Mouse (Mus musculus): ENCODE data around the gene Cd8a. TPM values are rescaled to one million over a fixed set of nuclear protein-coding genes. Genes with fewer than 3 reads are reported as not detected.

The Cd8a gene
- polyA plus RNA-seq, 1 experiment from 2014 or later, result not detected

DNA sequence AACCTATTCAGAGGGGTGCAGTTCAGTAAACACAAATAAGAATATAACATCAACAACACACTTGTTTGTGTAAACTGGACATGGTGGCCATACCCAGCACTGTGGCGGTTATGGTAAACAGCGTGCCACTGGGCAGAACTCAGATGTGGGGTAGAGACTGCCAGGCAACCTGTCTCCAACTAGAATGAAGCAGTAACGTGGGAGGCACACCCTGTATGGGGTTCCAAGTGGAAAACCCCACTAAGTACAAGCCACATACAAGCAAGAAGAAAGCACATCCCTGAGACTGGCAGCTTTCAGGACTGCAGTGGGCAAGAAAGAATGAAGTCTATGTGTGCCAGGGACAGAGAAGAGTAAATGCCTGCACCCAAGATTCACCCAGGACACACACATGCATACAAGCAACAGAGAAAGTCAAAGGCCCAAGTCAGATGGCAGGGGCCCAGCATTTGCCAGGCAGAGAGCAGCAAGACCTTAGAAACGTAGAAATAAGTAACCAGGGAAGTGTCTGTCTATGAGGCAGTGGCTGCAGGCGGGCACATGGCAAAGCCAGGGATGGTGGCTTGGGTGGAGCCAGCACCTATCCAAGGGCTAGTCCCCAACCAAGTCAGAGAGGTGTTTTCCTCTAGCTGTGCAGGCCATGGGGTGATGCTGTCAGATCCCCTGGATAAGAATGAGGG lies 1.0 kb upstream of the Cd8a start:
- Histone ChIP-seq H3K9ac (no peak overlapping the region), H3K36me3 (no peaks in the 10 kb centered on the region), H3K27me3 (no peaks in the 10 kb centered on the region), H3K4me3 (no peak overlapping the region), H3K9me3 (no peaks in the 10 kb centered on the region), H3K4me1 (no peaks in the 10 kb centered on the region), H3K4me2 (replicated peaks) (no peak overlapping the region), H3K27ac (no peak overlapping the region)
- 79% methylated on average over 5 of the region's 5 CpGs for WGBS
- ATAC-seq (ENCODE audit: insufficient number of reproducible peaks, insufficient read depth, low FRiP score, low TSS enrichment), result no peak

DNA sequence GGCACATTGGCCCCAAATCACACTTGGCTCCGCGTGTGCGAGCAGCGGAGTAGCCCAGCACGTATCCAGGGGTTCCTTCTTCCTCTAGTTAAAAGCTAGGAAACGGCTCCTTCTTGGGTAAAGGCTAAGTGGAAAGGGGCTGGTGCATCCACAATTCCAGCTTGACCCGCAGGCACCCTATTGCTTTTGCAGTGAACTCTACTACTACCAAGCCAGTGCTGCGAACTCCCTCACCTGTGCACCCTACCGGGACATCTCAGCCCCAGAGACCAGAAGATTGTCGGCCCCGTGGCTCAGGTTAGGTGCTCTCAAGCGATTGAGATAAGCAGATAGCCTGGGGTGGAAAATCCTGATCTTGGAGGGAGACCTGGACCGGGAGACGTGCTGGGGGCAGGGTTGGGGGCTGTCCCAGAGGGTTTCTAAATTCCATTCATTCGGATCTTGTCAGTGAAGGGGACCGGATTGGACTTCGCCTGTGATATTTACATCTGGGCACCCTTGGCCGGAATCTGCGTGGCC lies 1.1 kb downstream of the Cd8a start:
- H3K27ac ChIP-seq, result no peak overlapping the region
- H3K9me3 ChIP-seq, result no peaks in the 10 kb centered on the region; the same call in 1 of the 2 replicates
- H3K4me2 ChIP-seq (replicated peaks), result no peak overlapping the region
- no peaks in the 10 kb centered on the region for H3K4me1 ChIP-seq
- WGBS, result 88% methylated on average over 19 of the region's 19 CpGs
- H3K4me3 ChIP-seq, result no peak overlapping the region
- no peaks in the 10 kb centered on the region for H3K36me3 ChIP-seq
- H3K27me3 ChIP-seq, result no peaks in the 10 kb centered on the region
- no peak for ATAC-seq (ENCODE audit: insufficient number of reproducible peaks, insufficient read depth, low FRiP score, low TSS enrichment)
- H3K9ac ChIP-seq, result no peak overlapping the region

- WGBS, result 83% methylated on average over 2 of the region's 2 CpGs
- H3K27ac ChIP-seq, result no peak overlapping the region
- H3K4me2 ChIP-seq (replicated peaks), result no peak overlapping the region
- H3K27me3 ChIP-seq, result no peaks in the 10 kb centered on the region
- no peak for ATAC-seq (ENCODE audit: insufficient number of reproducible peaks, insufficient read depth, low FRiP score, low TSS enrichment)
- no peak overlapping the region for H3K9ac ChIP-seq
- H3K36me3 ChIP-seq, result no peaks in the 10 kb centered on the region
- no peaks in the 10 kb centered on the region; the same call in 1 of the 2 replicates for H3K9me3 ChIP-seq
- no peak overlapping the region for H3K4me3 ChIP-seq
- H3K4me1 ChIP-seq, result no peaks in the 10 kb centered on the region
These were observed 1.7 kb downstream of the Cd8a start for GRCm38 (mm10) chr6:71374921-71375320.

GRCm38 (mm10) chr6:71376711-71377110 lies 3.5 kb downstream of the Cd8a start:
- no peak overlapping the region for H3K4me2 ChIP-seq (replicated peaks)
- H3K4me1 ChIP-seq, result no peaks in the 10 kb centered on the region
- no peak overlapping the region for H3K27ac ChIP-seq
- no peak overlapping the region for H3K4me3 ChIP-seq
- H3K27me3 ChIP-seq, result no peaks in the 10 kb centered on the region
- H3K9me3 ChIP-seq, result no peaks in the 10 kb centered on the region; the same call in 1 of the 2 replicates
- no peak for ATAC-seq (ENCODE audit: insufficient number of reproducible peaks, insufficient read depth, low FRiP score, low TSS enrichment)
- WGBS, result 98% methylated on average over 13 of the region's 13 CpGs
- H3K9ac ChIP-seq, result no peak overlapping the region
- H3K36me3 ChIP-seq, result no peaks in the 10 kb centered on the region

GRCm38 (mm10) chr6:71381654-71382053 lies 8.4 kb downstream of the Cd8a start:
- WGBS, result 88% methylated on average over 5 of the region's 5 CpGs
- H3K36me3 ChIP-seq, result no peaks in the 10 kb centered on the region
- no peak overlapping the region for H3K4me2 ChIP-seq (replicated peaks)
- H3K27ac ChIP-seq, result no peak overlapping the region
- no peaks in the 10 kb centered on the region; the same call in 1 of the 2 replicates for H3K9me3 ChIP-seq
- H3K4me1 ChIP-seq, result no peaks in the 10 kb centered on the region
- H3K4me3 ChIP-seq, result no peak overlapping the region
- no peak for ATAC-seq (ENCODE audit: insufficient number of reproducible peaks, insufficient read depth, low FRiP score, low TSS enrichment)
- no peaks in the 10 kb centered on the region for H3K27me3 ChIP-seq
- no peak overlapping the region for H3K9ac ChIP-seq

DNA sequence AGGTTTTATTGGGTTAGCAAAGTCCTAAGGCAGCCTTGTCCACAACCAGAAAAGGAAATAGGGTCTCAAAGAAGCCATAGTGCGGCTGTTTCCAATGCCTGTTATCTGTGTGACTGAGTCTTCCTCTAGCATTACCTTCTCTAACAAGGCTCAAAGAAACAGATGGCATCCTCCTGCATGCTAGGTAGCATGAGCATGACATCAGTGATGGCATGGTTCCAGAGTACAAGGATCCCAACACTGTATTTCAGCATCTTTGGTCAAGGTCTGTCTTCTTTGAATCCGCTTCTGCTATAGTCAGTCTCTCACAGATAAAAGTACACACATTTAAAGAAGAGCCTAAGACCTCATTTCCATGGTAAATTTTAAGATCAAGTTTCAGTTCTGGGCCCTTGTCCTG lies 17.3 kb downstream of the Cd8a start:
- Histone ChIP-seq H3K36me3 (peaks cover 28% of the 10 kb centered on the region), H3K9ac (no peak overlapping the region), H3K9me3 (no peaks in the 10 kb centered on the region), H3K27me3 (no peaks in the 10 kb centered on the region), H3K27ac (no peak overlapping the region), H3K4me2 (replicated peaks) (no peak overlapping the region), H3K4me1 (no peaks in the 10 kb centered on the region), H3K4me3 (no peak overlapping the region)
- ATAC-seq (ENCODE audit: insufficient number of reproducible peaks, insufficient read depth, low FRiP score, low TSS enrichment), result no peak
- 95% methylated on average over 2 of the region's 2 CpGs for WGBS

- Histone ChIP-seq H3K9me3 (no peaks in the 10 kb centered on the region), H3K27me3 (no peaks in the 10 kb centered on the region), H3K4me3 (no peak overlapping the region), H3K4me2 (replicated peaks) (no peak overlapping the region), H3K36me3 (peaks cover 29% of the 10 kb centered on the region), H3K9ac (no peak overlapping the region), H3K4me1 (no peaks in the 10 kb centered on the region), H3K27ac (no peak overlapping the region)
- no peak for ATAC-seq (ENCODE audit: insufficient number of reproducible peaks, insufficient read depth, low FRiP score, low TSS enrichment)
- WGBS, result 93% methylated on average over 1 of the region's 1 CpGs
These were observed 22.8 kb downstream of the Cd8a start for GRCm38 (mm10) chr6:71396016-71396415.

DNA sequence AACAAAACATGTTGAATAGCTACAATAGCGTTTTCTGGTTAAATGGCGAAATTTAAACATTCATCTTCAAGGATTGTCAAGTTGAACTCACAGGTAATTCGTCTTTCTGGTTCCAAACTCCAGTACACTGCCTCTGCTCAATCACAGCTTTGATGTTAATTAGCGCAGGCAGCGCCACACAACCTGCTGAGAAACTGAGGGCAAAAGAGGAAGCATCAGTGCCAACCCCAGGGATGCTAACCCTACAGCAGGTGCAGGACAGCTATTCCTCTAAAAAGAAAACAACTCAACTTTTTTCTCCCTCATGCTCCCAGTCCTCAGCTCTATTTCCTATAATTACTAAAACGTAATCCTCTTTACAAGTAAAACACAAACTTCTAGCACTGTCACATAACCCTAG lies 23.5 kb downstream of the Cd8a start:
- no peak overlapping the region for H3K4me2 ChIP-seq (replicated peaks)
- no peaks in the 10 kb centered on the region for H3K4me1 ChIP-seq
- WGBS, result 91% methylated on average over 6 of the region's 6 CpGs
- no peak for ATAC-seq (ENCODE audit: insufficient number of reproducible peaks, insufficient read depth, low FRiP score, low TSS enrichment)
- no peak overlapping the region for H3K27ac ChIP-seq
- no peaks in the 10 kb centered on the region for H3K27me3 ChIP-seq
- H3K9ac ChIP-seq, result no peak overlapping the region
- no peaks in the 10 kb centered on the region for H3K9me3 ChIP-seq
- peaks cover 29% of the 10 kb centered on the region for H3K36me3 ChIP-seq
- no peak overlapping the region for H3K4me3 ChIP-seq

DNA sequence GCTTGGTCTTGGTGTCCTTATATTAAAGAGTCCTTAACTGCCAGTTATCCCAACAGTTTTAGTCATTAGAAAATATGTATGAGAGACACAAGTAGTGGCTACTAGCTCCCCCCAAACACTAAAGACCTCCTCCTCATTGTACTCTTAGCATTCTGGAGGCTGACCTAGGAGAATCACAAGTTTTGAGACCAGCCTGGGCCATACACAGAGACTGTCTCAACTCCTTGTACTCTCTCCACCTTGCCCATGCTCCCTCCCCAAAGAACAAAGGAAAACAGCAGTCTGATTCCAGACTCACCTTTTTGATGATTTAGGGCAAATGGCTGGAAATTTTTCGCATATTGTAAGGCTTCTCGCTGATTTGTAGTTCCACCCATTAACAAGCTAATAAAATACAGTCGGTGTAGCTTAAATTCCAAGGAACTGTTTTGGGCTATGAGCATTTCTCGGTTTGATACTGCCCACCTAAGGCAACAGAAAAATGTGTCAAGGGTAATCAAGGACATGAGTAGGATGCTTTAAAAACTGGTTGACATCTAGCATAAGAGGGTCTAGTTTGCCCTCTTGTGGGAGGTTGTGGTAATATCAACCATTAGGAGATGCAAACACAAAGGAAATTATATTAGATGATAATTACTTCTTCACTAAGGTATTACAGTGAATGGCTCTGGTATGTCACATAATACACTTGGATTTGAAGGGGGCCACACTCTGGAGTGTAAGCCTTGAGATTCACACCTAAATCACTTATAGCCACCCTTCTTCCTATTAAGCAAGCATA lies 25.8 kb downstream of the Cd8a start:
- Histone ChIP-seq H3K27me3 (no peaks in the 10 kb centered on the region), H3K36me3 (peaks cover 20% of the 10 kb centered on the region), H3K9ac (no peak overlapping the region), H3K27ac (no peak overlapping the region), H3K4me3 (no peak overlapping the region), H3K9me3 (no peaks in the 10 kb centered on the region), H3K4me2 (replicated peaks) (no peak overlapping the region), H3K4me1 (no peaks in the 10 kb centered on the region)
- WGBS, result 82% methylated on average over 4 of the region's 4 CpGs
- ATAC-seq (ENCODE audit: insufficient number of reproducible peaks, insufficient read depth, low FRiP score, low TSS enrichment), result no peak

GRCm38 (mm10) chr6:71414624-71415023 lies 41.4 kb downstream of the Cd8a start:
- no peaks in the 10 kb centered on the region for H3K27me3 ChIP-seq
- no peaks in the 10 kb centered on the region for H3K4me1 ChIP-seq
- no peak overlapping the region for H3K4me2 ChIP-seq (replicated peaks)
- 0 out of 2 replicates have a peak, but pooled peaks cover 10% of the 10 kb centered on the region for H3K36me3 ChIP-seq
- no peak for ATAC-seq (ENCODE audit: insufficient number of reproducible peaks, insufficient read depth, low FRiP score, low TSS enrichment)
- H3K9me3 ChIP-seq, result no peaks in the 10 kb centered on the region
- H3K9ac ChIP-seq, result no peak overlapping the region
- H3K4me3 ChIP-seq, result no peak overlapping the region
- no peak overlapping the region for H3K27ac ChIP-seq
- 91% methylated on average over 4 of the region's 4 CpGs for WGBS

- Histone ChIP-seq H3K4me2 (replicated peaks) (no peak overlapping the region), H3K9me3 (no peaks in the 10 kb centered on the region), H3K4me3 (no peak overlapping the region), H3K36me3 (0 out of 2 replicates have a peak, but pooled peaks cover 10% of the 10 kb centered on the region), H3K27ac (no peak overlapping the region), H3K27me3 (no peaks in the 10 kb centered on the region), H3K4me1 (no peaks in the 10 kb centered on the region), H3K9ac (no peak overlapping the region)
- 88% methylated on average over 3 of the region's 3 CpGs for WGBS
- no peak for ATAC-seq (ENCODE audit: insufficient number of reproducible peaks, insufficient read depth, low FRiP score, low TSS enrichment)
These were observed 42.2 kb downstream of the Cd8a start for GRCm38 (mm10) chr6:71415446-71415845.

- no peaks in the 10 kb centered on the region for H3K9me3 ChIP-seq
- H3K4me3 ChIP-seq, result no peak overlapping the region
- 93% methylated on average over 3 of the region's 3 CpGs for WGBS
- H3K9ac ChIP-seq, result no peak overlapping the region
- H3K27me3 ChIP-seq, result no peaks in the 10 kb centered on the region
- H3K4me1 ChIP-seq, result no peaks in the 10 kb centered on the region
- ATAC-seq (ENCODE audit: insufficient number of reproducible peaks, insufficient read depth, low FRiP score, low TSS enrichment), result no peak
- H3K4me2 ChIP-seq (replicated peaks), result no peak overlapping the region
- H3K36me3 ChIP-seq, result no peaks in the 10 kb centered on the region
- no peak overlapping the region for H3K27ac ChIP-seq
These were observed 45.6 kb downstream of the Cd8a start for GRCm38 (mm10) chr6:71418874-71419273.
